Mouse (Mus musculus) lung, embryonic 15.5 days (tissue): ENCODE measurements around the gene Enox1. TPM values are rescaled to one million over a fixed set of nuclear protein-coding genes. Genes with fewer than 3 reads are reported as not detected.

ENCODE experiments used
- ATAC-seq: fragments of 200-750 bp; cut with Nextera tagmentation; 2 replicates; pipeline ENCODE4 v1.8.0; 2017; ENCODE audit warnings: moderate number of reproducible peaks, borderline replicate concordance; ENCODE audit not compliant: low FRiP score, low TSS enrichment; ENCODE audit errors: extremely low read depth
- H3K27ac ChIP-seq: fragments of 300-500 bp; sonication (generic); 2 replicates; pipeline ENCODE4 v1.5.1; 2015; ENCODE audit warnings: moderate library complexity, mild to moderate bottlenecking, inconsistent platforms
- H3K27me3 ChIP-seq: fragments of 300-500 bp; sonication (generic); 2 replicates; pipeline ENCODE4 v1.6.1; 2015; ENCODE audit warnings: inconsistent platforms
- H3K36me3 ChIP-seq: fragments of 300-500 bp; sonication (generic); 2 replicates; pipeline ENCODE4 v1.6.1; 2015; ENCODE audit warnings: inconsistent platforms
- H3K4me1 ChIP-seq: fragments of 300-500 bp; sonication (generic); 2 replicates; pipeline ENCODE4 v1.6.1; 2015; ENCODE audit warnings: inconsistent platforms
- H3K4me2 ChIP-seq: fragments of 300-500 bp; sonication (generic); 2 replicates; pipeline ENCODE4 v1.6.1; 2015; ENCODE audit warnings: inconsistent platforms, mild to moderate bottlenecking, moderate library complexity
- H3K4me3 ChIP-seq: fragments of 300-500 bp; sonication (generic); 2 replicates; pipeline ENCODE4 v1.5.1; 2015; ENCODE audit warnings: mild to moderate bottlenecking, inconsistent platforms
- H3K9ac ChIP-seq: fragments of 300-500 bp; sonication (generic); 2 replicates; pipeline ENCODE4 v1.6.1; 2015; ENCODE audit warnings: inconsistent platforms
- H3K9me3 ChIP-seq: fragments of 300-500 bp; sonication (generic); 2 replicates; pipeline ENCODE4 v1.6.1; 2016; ENCODE audit warnings: inconsistent platforms
- WGBS: fragments of 180-500 bp; shearing (Covaris S2); methylation state at CpG from one replicate; pipeline ENCODE4 v1.1.7; 2015; 5-methylcytosine and 5-hydroxymethylcytosine counted together
- polyA plus RNA-seq: library from polyadenylated mRNA; unstranded; fragments of >200 nt; fragmentation: Nextera tagmentation; extraction: Ambion mirVana; gene quantifications from 2 replicates; pipeline ENCODE4 v1.2.1, GENCODE M21; 2015

Gene Enox1
- polyA plus RNA-seq, 1 experiment from 2014 or later = 3.3 TPM

DNA sequence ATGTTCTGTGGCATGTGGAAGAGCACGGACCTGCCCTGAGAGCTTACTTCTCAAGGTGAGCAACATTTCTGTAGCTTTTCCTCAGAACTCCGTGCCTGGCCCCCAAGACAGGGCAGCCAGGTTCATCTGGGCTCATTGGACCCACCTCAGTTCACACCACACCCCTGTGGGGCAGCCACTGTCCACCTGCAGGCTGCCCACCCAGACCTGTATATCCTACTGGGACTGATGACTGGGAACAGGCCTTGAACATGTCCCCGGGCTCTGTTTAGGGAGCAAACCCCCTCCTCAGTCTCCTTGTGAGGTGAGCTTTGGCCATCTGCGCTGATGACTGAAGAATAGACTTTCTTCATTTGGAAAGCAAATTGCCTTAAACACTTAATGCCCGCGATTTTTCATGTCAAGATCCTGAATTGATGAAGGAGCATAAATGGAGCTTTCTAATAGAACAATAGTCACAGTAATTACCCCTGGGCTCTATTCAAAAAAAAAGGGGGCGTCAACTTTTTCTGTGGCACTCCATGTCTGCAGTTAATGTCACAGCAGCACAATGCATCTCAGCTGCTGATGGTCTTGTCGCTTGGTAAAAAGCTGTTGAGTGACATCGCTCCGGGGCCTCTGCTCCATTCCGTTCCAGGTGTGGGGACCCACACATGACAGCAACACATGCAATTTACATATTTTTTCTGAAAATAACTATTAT is 436.7 kb downstream of the Enox1 start:
- ATAC-seq = no peak
- 89% methylated on average over 11 of the region's 11 CpGs for WGBS
- Histone ChIP-seq H3K27me3 (no peaks in the 10 kb centered on the region), H3K4me3 (no peak overlapping the region), H3K27ac (no peak overlapping the region), H3K9me3 (no peaks in the 10 kb centered on the region), H3K36me3 (no peaks in the 10 kb centered on the region), H3K4me2 (no peak overlapping the region), H3K9ac (no peak overlapping the region), H3K4me1 (no peaks in the 10 kb centered on the region)

DNA sequence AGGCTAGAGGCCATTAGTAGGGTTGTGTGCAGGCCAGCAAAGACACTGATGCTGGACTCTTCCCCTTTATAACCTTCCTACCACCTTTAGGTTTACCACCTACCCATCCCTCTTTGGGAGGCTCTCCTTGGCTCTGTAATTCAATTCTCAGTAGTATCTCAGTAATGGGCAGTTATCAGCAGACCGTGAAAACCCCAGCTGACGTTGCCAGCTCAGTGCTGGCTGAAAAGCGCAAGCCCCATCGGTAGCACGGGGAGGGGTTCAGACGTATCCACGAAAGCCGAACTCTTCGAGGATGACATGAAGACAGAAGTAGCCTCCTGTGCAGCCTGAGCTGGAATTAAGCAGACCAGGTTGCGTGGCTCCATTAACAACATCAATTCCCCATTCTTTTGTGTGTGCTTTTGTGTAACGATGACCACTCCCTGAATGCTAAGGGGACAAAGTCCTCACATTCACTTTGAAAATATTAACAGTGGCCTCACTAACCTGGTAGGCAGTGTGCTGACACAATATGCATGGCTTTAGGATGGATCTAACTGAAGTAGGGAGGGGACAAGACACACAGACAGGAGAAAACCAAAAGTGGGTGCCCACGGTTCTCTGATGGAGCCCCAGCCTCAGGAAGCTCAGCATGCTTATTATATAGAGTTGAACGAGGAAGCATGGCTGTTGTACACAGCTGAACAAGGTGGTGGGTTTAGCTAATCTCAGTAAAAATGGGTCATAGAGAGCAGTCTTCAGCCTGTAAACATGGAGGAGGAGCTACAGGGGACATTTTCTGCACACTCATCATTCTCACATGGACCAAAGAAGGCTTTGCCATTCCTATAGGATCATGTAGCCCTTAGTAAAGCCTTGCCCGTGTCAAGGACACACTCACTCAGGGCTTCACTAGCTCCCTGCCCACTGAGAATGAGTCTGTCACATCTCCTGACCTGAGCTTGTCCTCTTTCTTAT is 439.9 kb downstream of the Enox1 start:
- Histone ChIP-seq H3K4me2 (no peak overlapping the region), H3K27ac (no peak overlapping the region), H3K36me3 (no peaks in the 10 kb centered on the region), H3K9me3 (no peaks in the 10 kb centered on the region), H3K27me3 (no peaks in the 10 kb centered on the region), H3K4me1 (no peaks in the 10 kb centered on the region), H3K9ac (no peak overlapping the region), H3K4me3 (no peak overlapping the region)
- 86% methylated on average over 14 of the region's 14 CpGs for WGBS
- no peak for ATAC-seq

- H3K9ac ChIP-seq = no peak overlapping the region
- H3K27me3 ChIP-seq = no peaks in the 10 kb centered on the region
- ATAC-seq = no peak
- H3K4me2 ChIP-seq = no peak overlapping the region
- H3K4me1 ChIP-seq = no peaks in the 10 kb centered on the region
- no peak overlapping the region for H3K4me3 ChIP-seq
- H3K27ac ChIP-seq = no peak overlapping the region
- no peaks in the 10 kb centered on the region for H3K9me3 ChIP-seq
- H3K36me3 ChIP-seq = no peaks in the 10 kb centered on the region
- WGBS = 42% methylated on average over 14 of the region's 14 CpGs
Observed at GRCm38 (mm10) chr14:77599016-77599704, 442.6 kb downstream of the Enox1 start.

- no peaks in the 10 kb centered on the region for H3K36me3 ChIP-seq
- no peak overlapping the region for H3K4me2 ChIP-seq
- no peaks in the 10 kb centered on the region for H3K9me3 ChIP-seq
- 68% methylated on average over 1 of the region's 1 CpGs for WGBS
- no peaks in the 10 kb centered on the region for H3K27me3 ChIP-seq
- H3K9ac ChIP-seq = no peak overlapping the region
- H3K4me1 ChIP-seq = no peaks in the 10 kb centered on the region
- ATAC-seq = no peak
- no peak overlapping the region for H3K4me3 ChIP-seq
- no peak overlapping the region for H3K27ac ChIP-seq
Observed at GRCm38 (mm10) chr14:77600773-77601172, 444.2 kb downstream of the Enox1 start.

DNA sequence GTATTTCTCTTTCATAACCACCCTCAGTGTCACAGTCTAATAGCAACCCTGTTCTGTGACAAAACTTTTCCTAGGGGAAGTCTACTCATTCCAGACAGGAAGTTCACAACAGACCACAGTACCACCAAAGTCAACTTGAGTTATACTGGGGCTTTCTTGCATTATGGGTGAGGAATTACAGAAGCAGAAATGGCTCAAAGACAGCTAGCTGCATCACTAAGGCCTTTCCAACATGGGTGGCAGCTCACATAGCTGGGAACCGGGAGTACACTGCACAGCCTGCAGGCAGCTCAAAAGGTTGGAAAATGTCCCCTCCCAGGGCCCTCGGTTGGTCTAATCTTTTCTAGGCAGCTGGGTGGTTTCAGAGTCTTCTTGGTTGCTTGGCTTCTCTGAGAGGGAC is 444.9 kb downstream of the Enox1 start:
- no peak overlapping the region for H3K9ac ChIP-seq
- no peak overlapping the region for H3K4me3 ChIP-seq
- H3K27ac ChIP-seq = no peak overlapping the region
- no peaks in the 10 kb centered on the region for H3K27me3 ChIP-seq
- 85% methylated on average over 2 of the region's 2 CpGs for WGBS
- no peaks in the 10 kb centered on the region for H3K4me1 ChIP-seq
- H3K36me3 ChIP-seq = no peaks in the 10 kb centered on the region
- no peak for ATAC-seq
- H3K4me2 ChIP-seq = no peak overlapping the region
- H3K9me3 ChIP-seq = no peaks in the 10 kb centered on the region

- H3K9ac ChIP-seq = no peak overlapping the region
- H3K9me3 ChIP-seq = no peaks in the 10 kb centered on the region
- H3K4me1 ChIP-seq = no peaks in the 10 kb centered on the region
- H3K4me2 ChIP-seq = no peak overlapping the region
- ATAC-seq = no peak
- H3K36me3 ChIP-seq = no peaks in the 10 kb centered on the region
- no peak overlapping the region for H3K27ac ChIP-seq
- no peak overlapping the region for H3K4me3 ChIP-seq
- no peaks in the 10 kb centered on the region for H3K27me3 ChIP-seq
- 76% methylated on average over 5 of the region's 5 CpGs for WGBS
Observed at GRCm38 (mm10) chr14:77608182-77608839, 451.7 kb downstream of the Enox1 start.

- Histone ChIP-seq H3K9ac (no peak overlapping the region), H3K4me3 (no peak overlapping the region), H3K9me3 (no peaks in the 10 kb centered on the region), H3K27me3 (no peaks in the 10 kb centered on the region), H3K27ac (no peak overlapping the region), H3K4me2 (no peak overlapping the region), H3K36me3 (no peaks in the 10 kb centered on the region), H3K4me1 (0 out of 2 replicates have a peak, but pooled peaks cover 6% of the 10 kb centered on the region)
- WGBS = 90% methylated on average over 16 of the region's 16 CpGs
- no peak for ATAC-seq
Observed at GRCm38 (mm10) chr14:77615201-77615600, 458.6 kb downstream of the Enox1 start.

DNA sequence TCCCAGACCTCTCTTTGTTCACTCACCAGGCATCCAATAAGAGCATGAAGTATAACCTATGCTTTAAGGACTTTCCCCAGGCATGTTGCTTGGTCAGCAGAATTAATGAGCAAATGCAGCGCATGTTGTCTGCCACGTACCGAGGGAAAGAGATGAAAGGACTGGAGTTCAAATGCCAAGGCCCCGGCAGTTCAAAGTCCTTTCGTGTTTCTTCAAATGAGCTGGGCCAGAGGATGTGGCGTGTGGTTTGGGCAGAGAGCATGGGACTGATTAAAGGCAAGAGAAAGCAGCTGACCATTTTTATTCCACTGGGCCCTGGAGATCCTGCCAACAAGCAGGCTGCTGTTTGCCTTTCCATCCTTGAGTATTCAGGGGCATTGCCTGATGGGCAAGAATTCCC is 460.7 kb downstream of the Enox1 start:
- H3K27me3 ChIP-seq = no peaks in the 10 kb centered on the region
- H3K9ac ChIP-seq = no peak overlapping the region
- H3K4me2 ChIP-seq = no peak overlapping the region
- no peak overlapping the region for H3K4me3 ChIP-seq
- H3K9me3 ChIP-seq = no peaks in the 10 kb centered on the region
- H3K27ac ChIP-seq = no peak overlapping the region
- H3K4me1 ChIP-seq = 0 out of 2 replicates have a peak, but pooled peaks cover 6% of the 10 kb centered on the region
- ATAC-seq = no peak
- H3K36me3 ChIP-seq = no peaks in the 10 kb centered on the region
- WGBS = 50% methylated on average over 6 of the region's 6 CpGs

DNA sequence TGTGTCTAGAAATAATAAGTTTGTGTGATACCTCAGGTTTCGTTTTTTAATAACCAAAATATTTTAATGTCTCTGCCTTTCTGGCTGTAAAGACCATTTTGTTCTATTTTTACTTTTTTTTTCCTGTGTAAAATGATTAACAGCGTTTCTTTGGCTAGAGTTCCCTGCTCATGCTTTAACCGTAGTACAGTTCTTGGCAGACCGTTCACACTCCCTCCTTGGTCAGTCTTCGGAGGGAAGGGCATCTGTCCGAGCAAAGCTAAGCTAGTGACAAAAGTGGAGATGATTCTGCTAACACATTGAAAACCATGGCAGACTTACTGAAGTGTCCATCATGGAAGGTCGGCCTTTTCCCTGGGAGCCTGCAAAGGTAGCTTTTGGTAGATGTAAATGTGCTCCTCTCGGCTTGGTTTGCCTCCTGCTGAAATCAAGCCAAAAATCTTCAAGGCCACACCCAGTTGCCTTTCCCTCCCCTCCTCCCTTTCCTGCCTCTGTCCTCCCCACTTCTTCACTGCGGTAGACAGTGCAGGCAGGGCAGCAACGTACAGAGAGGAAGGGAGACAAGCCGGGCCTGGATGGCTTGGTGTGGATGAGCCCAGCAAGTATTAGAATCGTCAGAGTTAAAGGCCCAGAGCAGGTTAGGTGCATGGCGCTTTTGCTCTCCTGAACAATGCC is 461.7 kb downstream of the Enox1 start:
- no peak overlapping the region for H3K4me2 ChIP-seq
- H3K4me1 ChIP-seq = 0 out of 2 replicates have a peak, but pooled peaks cover 6% of the 10 kb centered on the region
- WGBS = 50% methylated on average over 12 of the region's 13 CpGs
- H3K9ac ChIP-seq = no peak overlapping the region
- no peak overlapping the region for H3K27ac ChIP-seq
- ATAC-seq = no peak
- H3K36me3 ChIP-seq = no peaks in the 10 kb centered on the region
- no peaks in the 10 kb centered on the region for H3K9me3 ChIP-seq
- no peak overlapping the region for H3K4me3 ChIP-seq
- H3K27me3 ChIP-seq = no peaks in the 10 kb centered on the region

DNA sequence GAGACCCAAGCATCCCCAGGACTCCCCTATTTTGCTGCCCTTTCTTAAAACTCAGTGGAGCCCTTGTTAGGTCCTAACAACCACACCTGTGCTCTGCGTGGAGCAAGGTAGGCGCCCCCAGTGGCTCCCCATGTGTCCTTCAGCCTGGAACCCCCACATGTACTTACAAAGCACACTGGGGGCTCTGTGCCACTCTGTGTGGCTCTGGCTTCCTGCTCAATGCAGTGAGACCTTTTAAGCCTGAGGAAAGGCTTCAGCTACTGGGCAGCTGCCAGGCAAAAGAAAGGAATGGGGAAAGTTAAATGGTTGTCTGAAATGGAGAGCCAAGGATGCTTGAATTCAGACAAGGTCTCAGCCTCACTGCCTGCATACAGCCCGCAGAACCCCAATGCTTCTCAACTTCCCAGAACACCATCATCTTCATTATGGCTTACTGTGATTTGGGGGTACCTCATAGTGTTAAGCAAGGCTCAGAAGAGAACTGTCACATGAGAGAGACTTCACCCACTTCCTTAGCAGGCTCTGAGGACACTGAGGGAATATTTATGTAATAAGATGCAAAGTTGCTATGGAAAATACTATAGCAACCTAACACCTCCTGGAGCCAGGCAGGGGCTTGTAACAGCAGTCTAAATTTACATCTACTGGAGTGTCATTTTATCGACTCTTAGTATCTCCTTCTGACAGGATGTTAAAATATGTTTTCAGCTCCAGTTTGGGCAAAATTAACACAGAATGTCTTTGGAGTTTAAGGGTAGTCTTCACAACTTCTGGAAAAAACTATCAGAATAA is 465.1 kb downstream of the Enox1 start:
- Histone ChIP-seq H3K4me1 (0 out of 2 replicates have a peak, but pooled peaks cover 6% of the 10 kb centered on the region), H3K36me3 (no peaks in the 10 kb centered on the region), H3K27ac (no peak overlapping the region), H3K4me3 (no peak overlapping the region), H3K27me3 (no peaks in the 10 kb centered on the region), H3K9me3 (no peaks in the 10 kb centered on the region), H3K9ac (no peak overlapping the region), H3K4me2 (no peak overlapping the region)
- ATAC-seq = no peak
- 65% methylated on average over 4 of the region's 4 CpGs for WGBS
